Mouse (Mus musculus) neural tube, embryonic 10.5 days (tissue): ENCODE data around the gene Mcpt1.
"Not testable (repeated sequence)": the region's sequence is repeated elsewhere in the genome, so short reads cannot be mapped to it uniquely, and the experiment has no call there.

Source experiments
- DNase-seq: peaks from one replicate; pipeline ENCODE4 v3.0.0-alpha.2; 2017; ENCODE audit warnings: low spot score; ENCODE audit errors: extremely low spot score

Gene Mcpt1

DNA sequence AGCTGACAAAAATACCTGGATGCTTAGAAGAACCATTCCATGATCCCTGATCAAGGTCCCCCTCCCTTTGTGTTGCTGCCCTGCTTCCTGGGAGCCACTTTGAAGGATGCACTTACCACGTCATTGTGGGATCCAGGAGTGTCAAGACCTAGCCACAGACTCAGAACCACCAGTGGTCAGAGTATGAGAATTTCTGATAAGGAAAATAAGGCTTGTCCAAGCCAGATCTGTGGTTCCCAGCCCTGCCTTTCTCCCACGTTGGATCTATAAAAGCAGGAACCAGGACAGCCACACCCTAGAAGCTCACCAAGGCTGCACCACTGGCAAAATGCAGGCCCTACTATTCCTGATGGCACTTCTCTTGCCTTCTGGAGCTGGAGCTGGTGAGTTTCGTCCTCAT is at the start of gene Mcpt1:
Gene Mcpt1, plus strand, starts transcription at position 301 of the 400 bp plus-strand sequence.
- not testable (repeated sequence) for DNase-seq

DNA sequence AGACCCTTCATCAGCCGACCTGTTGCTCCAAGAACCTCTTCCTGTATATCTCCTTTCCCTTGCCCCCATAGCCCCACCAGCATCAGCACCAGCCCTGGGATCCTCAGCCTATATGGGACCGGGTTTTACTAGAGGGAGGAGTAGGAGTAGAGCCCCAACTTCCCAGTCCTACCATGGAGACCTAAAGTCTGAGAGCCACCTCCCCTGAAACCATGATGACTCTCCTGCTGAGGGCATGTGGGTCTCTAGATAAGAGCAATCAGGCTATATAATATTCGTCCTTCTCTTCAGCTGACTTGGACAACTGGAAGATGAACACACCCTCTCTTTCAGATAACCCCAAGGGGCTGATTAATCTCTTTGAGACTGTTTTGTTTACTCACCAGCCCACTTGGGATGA is 30.3 kb upstream of the Mcpt1 start:
- not testable (repeated sequence) for DNase-seq

- no peak for DNase-seq
These were observed 4.6 kb upstream of the Mcpt1 start for GRCm38 (mm10) chr14:56013147-56013546.

GRCm38 (mm10) chr14:56013924-56014323 is 3.8 kb upstream of the Mcpt1 start:
- no peak for DNase-seq

DNA sequence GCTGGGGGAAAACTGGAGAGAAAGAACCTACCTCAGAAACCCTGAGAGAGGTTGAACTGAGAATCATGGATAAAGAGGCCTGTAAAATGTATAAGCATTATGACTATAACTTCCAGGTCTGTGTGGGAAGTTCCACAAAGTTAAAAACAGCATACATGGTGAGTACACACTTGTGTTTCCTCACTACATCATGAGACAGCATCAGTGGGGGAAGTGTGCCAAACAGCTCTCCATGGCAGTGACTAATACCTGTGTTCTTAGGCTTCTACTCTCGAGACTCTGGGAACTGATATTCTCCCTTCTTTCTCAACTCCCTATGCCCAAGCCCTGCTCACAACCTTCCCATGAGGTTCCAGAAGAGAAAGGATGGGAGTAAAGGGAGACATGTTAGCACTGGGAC is 1.7 kb downstream of the Mcpt1 start:
- no peak for DNase-seq

GRCm38 (mm10) chr14:56021305-56021704 is 3.5 kb downstream of the Mcpt1 start:
- not testable (repeated sequence) for DNase-seq

GRCm38 (mm10) chr14:56030395-56030794 is 12.6 kb downstream of the Mcpt1 start, which contains the start of gene Mcpt9:
TSS of gene Mcpt9 (minus strand) at chr14:56030495.
- not testable (repeated sequence) for DNase-seq

DNA sequence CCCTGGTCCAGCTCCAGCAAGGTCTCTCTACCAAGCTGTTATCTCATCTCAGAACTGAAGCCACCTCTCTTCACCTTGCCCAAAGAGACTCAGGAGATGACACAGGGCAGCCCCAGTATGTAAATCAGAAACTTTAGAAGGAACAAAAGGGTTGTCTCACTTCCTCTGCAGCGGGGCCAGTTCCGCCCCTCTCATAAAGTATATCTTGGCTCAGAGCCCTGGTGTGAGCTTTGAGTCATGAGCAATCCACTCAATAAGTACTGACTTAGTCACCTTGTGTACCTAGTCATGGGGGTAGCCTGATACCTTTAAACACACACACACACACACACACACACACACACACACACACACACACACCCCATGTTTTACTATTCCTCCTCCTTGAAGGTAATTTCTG is 16.7 kb downstream of the Mcpt1 start:
- DNase-seq: no peak

GRCm38 (mm10) chr14:56041792-56042191 is 24.0 kb downstream of the Mcpt1 start, which contains the start of gene Mcpt2:
TSS of gene Mcpt2 (plus strand) at chr14:56042041.
- DNase-seq: not testable (repeated sequence)

DNA sequence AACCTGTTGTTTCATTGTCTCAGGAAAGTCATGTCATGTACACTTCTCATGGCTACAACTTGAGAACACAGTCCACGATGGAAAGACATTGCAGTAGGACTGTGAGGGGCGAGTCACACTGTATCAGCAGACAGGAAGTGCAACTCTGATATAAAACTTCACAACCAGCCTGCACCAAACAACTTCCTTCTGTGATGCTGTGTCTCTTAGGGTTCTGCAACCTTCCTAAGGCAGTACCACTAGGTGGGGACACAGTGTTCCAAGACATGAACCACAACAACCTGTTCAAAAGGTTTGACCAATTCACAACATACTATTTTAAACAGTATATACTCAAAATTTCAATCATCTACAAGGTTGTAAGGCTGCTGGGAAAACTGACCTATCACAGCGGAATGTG is 37.6 kb downstream of the Mcpt1 start:
- DNase-seq: no peak

GRCm38 (mm10) chr14:56057722-56058121 is 40.0 kb downstream of the Mcpt1 start:
- no peak for DNase-seq

DNA sequence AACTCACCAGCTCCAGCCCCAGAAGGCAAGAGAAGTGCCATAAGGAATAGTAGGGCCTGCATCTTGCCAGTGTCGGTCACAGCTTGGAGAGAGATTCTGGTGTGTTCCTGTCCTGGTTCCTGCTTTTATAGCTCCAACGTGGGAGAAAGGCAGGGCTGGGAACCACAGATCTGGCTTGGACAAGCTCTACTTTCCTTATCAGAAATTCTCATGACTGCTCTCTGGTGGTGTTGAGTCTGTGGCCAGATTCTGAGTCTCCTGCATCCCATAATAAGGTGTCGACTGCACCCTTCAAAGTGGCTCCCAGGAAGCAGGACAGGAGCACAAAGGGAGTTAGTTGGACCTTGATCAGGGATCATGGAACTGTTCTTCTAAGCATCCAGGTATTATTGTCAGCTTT is 44.4 kb downstream of the Mcpt1 start, which contains the start of gene Mcpt4:
Gene Mcpt4, minus strand, starts transcription at position 101 of the 400 bp plus-strand sequence.
- not testable (repeated sequence) for DNase-seq
